Mouse (Mus musculus) frontal cortex, postnatal 36 days (tissue): Measurements from ENCODE around the gene Cacna1h.

ENCODE experiments used
- DNase-seq, 2 experiments: peaks; one replicate each; pipeline ENCODE4 v3.0.0; 2022; ENCODE audit warnings: low spot score in 2 of 2

Gene Cacna1h

GRCm38 (mm10) chr17:25433617-25434606 lies at the start of gene Cacna1h:
Gene Cacna1h (minus strand): TSS chr17:25433783.
- DNase-seq = peak; percentile 61 to 65

GRCm38 (mm10) chr17:25482092-25482491 lies 48.5 kb upstream of the Cacna1h start:
- DNase-seq = no peak

- DNase-seq = no peak
Measured at GRCm38 (mm10) chr17:25480820-25481219, 47.2 kb upstream of the Cacna1h start.

GRCm38 (mm10) chr17:25480152-25480551 lies 46.6 kb upstream of the Cacna1h start:
- DNase-seq = no peak

GRCm38 (mm10) chr17:25475946-25476744 lies 42.6 kb upstream of the Cacna1h start:
- peak in 1 of 2 experiments; percentile 82 for DNase-seq

GRCm38 (mm10) chr17:25474330-25475077 lies 40.9 kb upstream of the Cacna1h start:
- DNase-seq = peak; percentile 63 to 68

- no peak for DNase-seq
Measured at GRCm38 (mm10) chr17:25472044-25472443, 38.5 kb upstream of the Cacna1h start.

- DNase-seq = no peak
Measured at GRCm38 (mm10) chr17:25471418-25471817, 37.8 kb upstream of the Cacna1h start.

GRCm38 (mm10) chr17:25469798-25470197 lies 36.2 kb upstream of the Cacna1h start:
- DNase-seq = peak; percentile 74 to 83

- no peak for DNase-seq
Measured at GRCm38 (mm10) chr17:25468301-25468700, 34.7 kb upstream of the Cacna1h start.

- no peak for DNase-seq
Measured at GRCm38 (mm10) chr17:25467781-25468180, 34.2 kb upstream of the Cacna1h start.

- DNase-seq = no peak
Measured at GRCm38 (mm10) chr17:25466257-25466656, 32.7 kb upstream of the Cacna1h start.

- no peak for DNase-seq
Measured at GRCm38 (mm10) chr17:25464091-25464490, 30.5 kb upstream of the Cacna1h start.

- no peak for DNase-seq
Measured at GRCm38 (mm10) chr17:25463326-25463945, 29.9 kb upstream of the Cacna1h start.

- DNase-seq = no peak
Measured at GRCm38 (mm10) chr17:25462236-25462875, 28.8 kb upstream of the Cacna1h start.

GRCm38 (mm10) chr17:25456540-25456939 lies 23.0 kb upstream of the Cacna1h start:
- DNase-seq = peak; percentile 65 to 79

GRCm38 (mm10) chr17:25454272-25454671 lies 20.7 kb upstream of the Cacna1h start, which contains the start of gene Tekt4:
Gene Tekt4 (plus strand): TSS chr17:25454615.
- no peak for DNase-seq

GRCm38 (mm10) chr17:25452246-25452965 lies 18.8 kb upstream of the Cacna1h start:
- DNase-seq = no peak

GRCm38 (mm10) chr17:25450329-25450728 lies 16.7 kb upstream of the Cacna1h start:
- no peak for DNase-seq

- DNase-seq = no peak
Measured at GRCm38 (mm10) chr17:25447865-25448264, 14.3 kb upstream of the Cacna1h start.
